Mouse (Mus musculus): ENCODE results near the gene Nanog. TPM values are rescaled to one million over a fixed set of nuclear protein-coding genes. Genes with fewer than 3 reads are reported as not detected.

The Nanog gene
- polyA plus RNA-seq, 1 experiment from 2014 or later, result 0.08 TPM

- no peak for ATAC-seq
These were observed 55.8 kb downstream of the Nanog start for GRCm38 (mm10) chr6:122762952-122763700.

GRCm38 (mm10) chr6:122763844-122764445 is 56.7 kb downstream of the Nanog start:
- Histone ChIP-seq H3K9me3 (ENCODE audit: control insufficient read depth) (no peaks in the 10 kb centered on the region), H3K36me3 (ENCODE audit: control insufficient read depth, insufficient read depth) (no peaks in the 10 kb centered on the region), H3K27me3 (replicated peaks; ENCODE audit: control insufficient read depth, insufficient read depth, low read length) (peaks cover 22% of the 10 kb centered on the region), H3K4me3 (ENCODE audit: low read depth, low read length) (peak overlapping the region; percentile 43), H3K4me2 (replicated peaks; ENCODE audit: low read depth) (peak overlapping the region; percentile 74), H3K4me1 (replicated peaks; ENCODE audit: control insufficient read depth, insufficient read depth, low read length) (peaks cover 3% of the 10 kb centered on the region; the same call in 1 of the 2 replicates), H3K27ac (ENCODE audit: low read depth, low read length) (no peak overlapping the region), H3K9ac (ENCODE audit: low read depth, low read length) (no peak overlapping the region)
- 33% methylated on average over 17 of the region's 17 CpGs for WGBS
- ATAC-seq, result no peak
- TF ChIP-seq CTCF (IDR thresholded peaks at IDR 0.05; ENCODE audit: low read depth), result no peak

More at GRCm38 (mm10) chr6:122762952-122763700, 55.8 kb downstream of the Nanog start:
- H3K27ac ChIP-seq (ENCODE audit: low read depth, low read length), result no peak overlapping the region
- H3K4me3 ChIP-seq (ENCODE audit: low read depth, low read length), result no peak overlapping the region
- H3K9ac ChIP-seq (ENCODE audit: low read depth, low read length), result no peak overlapping the region
- H3K27me3 ChIP-seq (replicated peaks; ENCODE audit: control insufficient read depth, insufficient read depth, low read length), result peaks cover 22% of the 10 kb centered on the region
- peaks cover 3% of the 10 kb centered on the region; the same call in 1 of the 2 replicates for H3K4me1 ChIP-seq (replicated peaks; ENCODE audit: control insufficient read depth, insufficient read depth, low read length)
- H3K4me2 ChIP-seq (replicated peaks; ENCODE audit: low read depth), result no peak overlapping the region
- no peak for TF ChIP-seq CTCF (IDR thresholded peaks at IDR 0.05; ENCODE audit: low read depth)
- 70% methylated on average over 11 of the region's 11 CpGs for WGBS
- H3K9me3 ChIP-seq (ENCODE audit: control insufficient read depth), result no peaks in the 10 kb centered on the region
- H3K36me3 ChIP-seq (ENCODE audit: control insufficient read depth, insufficient read depth), result no peaks in the 10 kb centered on the region

Other genes with a start within 250 kb of the Nanog start
- 1.3 and 1.5 TPM in 2 replicates for gene Rimklb, start 208.7 kb upstream of the Nanog start, polyA plus RNA-seq (2015; fragmentation: Nextera tagmentation; extraction: Ambion mirVana)
- 23.6 and 30.5 TPM in 2 replicates for gene Mfap5, start 201.6 kb upstream of the Nanog start, polyA plus RNA-seq (2015; fragmentation: Nextera tagmentation; extraction: Ambion mirVana)
- not detected in 2 replicates for gene Aicda, start 153.7 kb upstream of the Nanog start, polyA plus RNA-seq (2015; fragmentation: Nextera tagmentation; extraction: Ambion mirVana)
- 23.8 and 26.0 TPM in 2 replicates for gene Apobec1, start 105.0 kb upstream of the Nanog start, polyA plus RNA-seq (2015; fragmentation: Nextera tagmentation; extraction: Ambion mirVana)
- gene Gdf3, start 97.4 kb upstream of the Nanog start, polyA plus RNA-seq (2015; fragmentation: Nextera tagmentation; extraction: Ambion mirVana), result 0.07 and 0.09 TPM in 2 replicates
- gene Dppa3, start 81.1 kb upstream of the Nanog start, polyA plus RNA-seq (2015; fragmentation: Nextera tagmentation; extraction: Ambion mirVana), result not detected in 2 replicates
- gene Slc2a3, start 94.2 kb downstream of the Nanog start, polyA plus RNA-seq (2015; fragmentation: Nextera tagmentation; extraction: Ambion mirVana), result 2.9 TPM in 2 replicates
- gene Foxj2, start 112.4 kb downstream of the Nanog start, polyA plus RNA-seq (2015; fragmentation: Nextera tagmentation; extraction: Ambion mirVana), result 2.8 and 2.9 TPM in 2 replicates
- gene C3ar1, start 148.7 kb downstream of the Nanog start, polyA plus RNA-seq (2015; fragmentation: Nextera tagmentation; extraction: Ambion mirVana), result 2.1 and 2.2 TPM in 2 replicates
- 45.8 and 48.7 TPM in 2 replicates for gene Necap1, start 167.0 kb downstream of the Nanog start, polyA plus RNA-seq (2015; fragmentation: Nextera tagmentation; extraction: Ambion mirVana)
- gene Clec4a1, start 214.4 kb downstream of the Nanog start, polyA plus RNA-seq (2015; fragmentation: Nextera tagmentation; extraction: Ambion mirVana), result 1.4 and 1.8 TPM in 2 replicates
- 0.78 and 1.0 TPM in 2 replicates for gene Clec4a3, start 245.0 kb downstream of the Nanog start, polyA plus RNA-seq (2015; fragmentation: Nextera tagmentation; extraction: Ambion mirVana)

Data from intestine, postnatal 0 days (tissue).